Mouse (Mus musculus): ENCODE measurements at regions not wholly inside any gene's neighbourhood (a gene's known extent, or its start where the extent isn't known, plus 50 kb on each side); places are given as distances from the start of the nearest gene placed in this dataset.

- TF ChIP-seq EP300 (IDR thresholded peaks at IDR 0.05; ENCODE audit: low read depth) (no peak), CTCF (IDR thresholded peaks at IDR 0.05; ENCODE audit: low read depth) (no peak)
Observed at GRCm38 (mm10) chr4:142449198-142449702, 210.0 kb upstream of the Kazn start.

Measured in liver, embryonic 14.5 days (tissue).